Mouse (Mus musculus): ENCODE results near the gene Bsg. TPM values are rescaled to one million over a fixed set of nuclear protein-coding genes. Genes with fewer than 3 reads are reported as not detected.

Bsg gene
- polyA plus RNA-seq, 1 experiment from 2014 or later, result 500 TPM

DNA sequence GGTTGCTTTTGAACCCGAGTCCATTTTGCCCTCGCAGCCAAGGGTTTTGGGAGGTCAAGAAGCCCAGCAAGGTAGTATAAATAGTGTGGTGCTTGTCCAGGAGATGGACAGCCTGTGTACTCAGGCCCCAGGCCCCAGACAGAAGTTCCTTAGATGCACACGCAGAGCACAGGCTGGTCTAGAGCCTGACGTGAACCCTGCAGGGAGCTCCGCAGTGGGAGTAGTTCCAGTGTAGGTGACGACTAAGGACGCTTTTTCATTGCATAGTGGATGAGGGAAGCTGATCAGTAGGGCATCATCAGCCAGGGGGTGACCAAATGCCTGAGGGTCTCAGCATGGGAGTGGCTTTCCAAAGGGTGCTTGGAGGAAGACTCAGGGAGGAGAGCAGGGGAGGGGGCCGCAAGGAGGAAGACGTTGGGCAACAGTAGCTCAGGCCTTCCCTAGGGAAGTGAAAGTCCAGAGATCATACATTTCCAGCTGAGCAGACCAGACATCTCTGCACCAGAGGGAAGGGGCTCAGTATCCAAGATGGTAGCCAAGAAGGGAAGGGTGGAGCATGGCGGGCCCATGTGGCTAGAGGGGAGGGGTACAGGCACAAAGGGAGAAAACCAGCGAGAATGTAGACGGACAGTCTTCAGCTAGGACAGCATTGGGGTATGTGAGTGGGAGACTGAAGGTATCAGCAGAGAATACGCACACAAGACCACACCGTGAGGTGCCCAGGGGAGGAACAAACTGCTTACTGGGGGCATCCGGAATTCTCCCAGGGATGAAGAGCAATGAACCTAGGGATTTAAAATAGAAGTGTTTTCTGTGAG is 34.0 kb upstream of the Bsg start:
- ATAC-seq (ENCODE audit: low FRiP score), result peak; percentile 21; the same call in 1 of the 2 replicates
- 35% methylated on average over 15 of the region's 15 CpGs for WGBS
- Histone ChIP-seq H3K36me3 (replicated peaks) (peaks cover 15% of the 10 kb centered on the region), H3K9ac (peak overlapping the region; percentile 83), H3K27ac (peak overlapping the region; percentile 96), H3K4me3 (replicated peaks) (peak overlapping the region; percentile 98), H3K4me2 (peak overlapping the region; percentile 88), H3K9me3 (no peaks in the 10 kb centered on the region), H3K27me3 (no peaks in the 10 kb centered on the region), H3K4me1 (peaks cover 25% of the 10 kb centered on the region)

DNA sequence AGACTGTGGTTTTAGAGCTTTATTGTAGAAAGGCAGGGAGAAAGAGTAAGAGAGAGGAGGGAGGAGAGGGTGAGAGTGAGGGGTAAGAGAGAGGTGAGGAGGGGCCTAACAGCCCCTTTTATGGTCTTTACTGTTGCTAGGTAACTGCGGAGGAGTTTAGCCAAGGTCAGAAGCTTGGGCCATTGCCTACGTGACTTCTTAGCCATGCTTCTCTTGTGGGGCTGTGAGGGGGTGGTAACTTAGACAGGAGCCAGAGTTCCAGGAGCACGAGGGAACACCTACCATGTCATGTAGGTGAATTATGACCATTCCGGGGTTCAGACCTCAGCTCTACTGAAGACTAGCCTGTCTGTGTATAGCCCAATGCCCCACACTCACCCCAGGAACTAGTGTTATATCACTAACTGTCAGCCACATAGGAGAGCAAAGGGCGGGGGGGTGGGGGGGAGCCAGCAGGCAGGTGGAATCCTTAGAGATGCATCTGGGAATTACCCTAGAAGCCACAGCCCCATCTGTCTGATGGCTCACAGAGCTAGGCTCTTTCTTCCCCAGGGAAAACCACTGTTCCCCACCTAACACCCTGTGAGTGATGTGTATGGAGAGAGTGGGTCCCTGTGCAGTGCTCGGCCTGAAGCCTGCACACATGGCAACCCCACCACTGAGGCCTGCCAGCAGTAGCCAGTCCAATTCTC is 32.7 kb upstream of the Bsg start:
- Histone ChIP-seq H3K4me3 (replicated peaks) (no peak overlapping the region), H3K27me3 (no peaks in the 10 kb centered on the region), H3K27ac (no peak overlapping the region), H3K4me2 (peak overlapping the region; percentile 88; the same call in 1 of the 2 replicates), H3K36me3 (replicated peaks) (peaks cover 24% of the 10 kb centered on the region), H3K4me1 (peaks cover 25% of the 10 kb centered on the region), H3K9me3 (no peaks in the 10 kb centered on the region), H3K9ac (0 out of 2 replicates have a peak overlapping the region, but pooled peaks have one; percentile 25)
- no peak for ATAC-seq (ENCODE audit: low FRiP score)
- WGBS, result 73% methylated on average over 6 of the region's 6 CpGs

DNA sequence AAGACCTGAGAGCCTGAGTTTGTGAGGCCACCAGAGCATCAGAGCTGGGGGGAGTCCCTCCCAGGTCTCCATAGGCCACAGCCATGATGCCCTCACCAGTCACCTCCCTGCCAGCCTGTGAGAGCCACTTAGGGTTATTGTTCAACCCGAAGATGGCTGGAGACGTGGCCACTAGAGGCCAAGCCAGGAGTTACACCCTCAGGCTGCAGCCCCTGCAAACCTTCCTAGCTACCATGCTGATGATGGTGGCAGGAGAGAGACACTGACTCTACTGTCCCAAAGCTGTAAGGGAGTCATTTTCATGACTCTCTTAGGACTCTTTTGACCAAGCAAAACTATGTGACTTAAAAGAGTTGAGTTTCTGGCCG is 32.2 kb upstream of the Bsg start:
- H3K36me3 ChIP-seq (replicated peaks), result peaks cover 24% of the 10 kb centered on the region
- H3K4me3 ChIP-seq (replicated peaks), result no peak overlapping the region
- no peaks in the 10 kb centered on the region for H3K9me3 ChIP-seq
- no peak overlapping the region for H3K27ac ChIP-seq
- ATAC-seq (ENCODE audit: low FRiP score), result no peak
- H3K27me3 ChIP-seq, result no peaks in the 10 kb centered on the region
- no peak overlapping the region for H3K9ac ChIP-seq
- H3K4me1 ChIP-seq, result peaks cover 25% of the 10 kb centered on the region
- 65% methylated on average over 3 of the region's 3 CpGs for WGBS
- no peak overlapping the region for H3K4me2 ChIP-seq

DNA sequence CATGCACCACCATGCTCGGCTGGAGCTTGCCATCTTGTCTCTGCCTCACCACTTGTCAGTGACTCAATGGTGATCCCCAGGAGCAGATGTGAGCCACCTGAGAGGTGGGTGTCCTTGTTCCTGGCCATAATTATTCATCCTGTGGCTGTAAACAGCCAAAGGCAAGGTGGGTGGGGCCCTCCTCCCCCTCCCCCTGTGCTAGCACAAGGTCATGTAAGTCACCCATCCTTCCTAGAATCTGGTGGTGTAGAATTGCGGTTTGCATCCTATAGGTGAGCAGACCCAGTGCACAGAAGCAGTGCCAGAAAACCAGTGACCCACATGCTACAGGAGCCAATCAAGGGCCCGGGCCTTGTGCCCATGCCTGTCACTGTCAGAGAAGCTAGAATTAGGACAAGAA is 31.2 kb upstream of the Bsg start:
- no peak for ATAC-seq (ENCODE audit: low FRiP score)
- Histone ChIP-seq H3K4me3 (replicated peaks) (no peak overlapping the region), H3K4me2 (no peak overlapping the region), H3K36me3 (replicated peaks) (peaks cover 24% of the 10 kb centered on the region), H3K4me1 (peaks cover 24% of the 10 kb centered on the region), H3K27me3 (no peaks in the 10 kb centered on the region), H3K9ac (no peak overlapping the region), H3K9me3 (no peaks in the 10 kb centered on the region), H3K27ac (no peak overlapping the region)
- 93% methylated on average over 3 of the region's 3 CpGs for WGBS

DNA sequence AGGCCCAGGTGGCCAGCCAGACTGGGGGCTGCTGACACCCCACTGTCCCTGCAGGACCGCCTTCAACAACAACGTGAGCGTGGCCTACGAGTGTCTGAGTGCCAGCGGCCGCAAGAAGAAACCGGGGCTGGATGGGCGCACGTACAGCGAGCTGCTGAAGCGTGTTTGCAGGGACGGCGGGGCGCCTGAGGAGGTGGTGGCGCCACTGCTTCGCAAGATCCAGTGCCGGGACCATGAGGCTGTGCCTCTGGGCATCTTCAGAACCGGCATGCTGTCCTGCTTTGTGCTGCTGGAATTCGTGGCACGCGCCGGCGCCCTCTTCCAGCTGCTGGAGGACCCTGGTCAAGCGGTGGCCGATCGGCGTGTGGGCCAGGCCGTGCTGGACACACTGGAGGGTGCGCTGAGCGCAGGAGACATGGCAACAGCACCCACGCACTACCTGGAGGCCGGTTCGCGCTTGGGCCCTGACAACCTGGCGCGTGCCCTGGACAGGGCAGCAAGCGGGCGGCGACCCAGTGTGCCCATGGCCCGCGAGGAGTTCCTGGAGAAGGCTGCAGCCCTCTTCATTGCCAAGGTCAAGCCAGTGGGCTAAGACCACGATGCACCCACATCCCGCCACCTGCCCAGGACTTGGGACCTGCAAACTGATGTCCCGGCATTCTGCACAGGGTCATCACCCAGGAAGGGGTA is 28.8 kb upstream of the Bsg start:
- WGBS, result 56% methylated on average over 44 of the region's 44 CpGs
- Histone ChIP-seq H3K9ac (no peak overlapping the region), H3K4me2 (no peak overlapping the region), H3K4me1 (peaks cover 13% of the 10 kb centered on the region), H3K27ac (no peak overlapping the region), H3K36me3 (replicated peaks) (peaks cover 24% of the 10 kb centered on the region), H3K4me3 (replicated peaks) (no peak overlapping the region), H3K27me3 (0 out of 2 replicates have a peak, but pooled peaks cover 3% of the 10 kb centered on the region), H3K9me3 (no peaks in the 10 kb centered on the region)
- ATAC-seq (ENCODE audit: low FRiP score), result no peak

DNA sequence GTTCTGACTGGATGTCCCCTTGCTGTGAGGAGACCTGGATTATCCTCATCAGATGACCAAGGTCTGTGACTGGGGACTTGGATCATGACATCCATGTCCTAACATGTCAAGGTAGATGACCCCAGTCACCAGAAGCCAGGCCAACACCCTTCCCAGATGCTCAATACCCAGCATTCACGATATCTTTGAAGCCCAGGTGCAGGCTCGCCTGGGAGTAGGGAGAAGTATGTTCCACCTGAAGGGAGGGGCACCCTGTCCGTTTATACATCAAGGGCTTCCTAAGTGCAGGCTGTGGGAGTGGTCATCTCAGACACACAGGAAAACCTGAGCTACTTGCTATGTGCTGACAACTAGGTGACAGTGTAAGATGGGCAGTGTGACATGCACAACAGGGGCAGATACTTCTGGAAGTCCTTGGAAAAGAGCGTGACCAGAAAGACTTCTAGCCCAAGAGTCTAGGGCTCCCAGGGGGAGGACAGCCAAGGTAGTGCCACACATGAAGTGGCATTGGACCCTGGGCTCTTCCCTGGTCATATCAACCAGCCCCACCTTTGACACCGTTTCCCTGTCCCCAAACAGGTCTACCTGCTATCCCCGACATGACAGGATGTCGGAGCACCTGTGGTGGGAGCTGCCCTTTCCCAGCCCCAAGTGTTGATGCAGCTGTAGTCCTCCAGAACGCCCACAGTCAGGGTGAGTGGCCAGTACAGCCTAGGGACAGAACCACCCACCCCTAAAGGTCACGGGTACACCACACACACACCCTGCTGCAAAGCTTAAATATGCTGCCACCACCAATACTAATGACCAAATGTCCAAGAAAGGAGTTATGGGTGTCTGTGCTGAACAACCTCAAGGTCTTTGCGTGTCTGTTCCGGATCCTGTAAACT is 23.4 kb upstream of the Bsg start:
- H3K9me3 ChIP-seq, result no peaks in the 10 kb centered on the region
- H3K27ac ChIP-seq, result peak overlapping the region; percentile 86
- H3K4me3 ChIP-seq (replicated peaks), result peak overlapping the region; percentile 90
- 0 out of 2 replicates have a peak, but pooled peaks cover 3% of the 10 kb centered on the region for H3K27me3 ChIP-seq
- H3K9ac ChIP-seq, result peak overlapping the region; percentile 50
- peaks cover 22% of the 10 kb centered on the region for H3K36me3 ChIP-seq (replicated peaks)
- ATAC-seq (ENCODE audit: low FRiP score), result peak; percentile 37
- peaks cover 27% of the 10 kb centered on the region for H3K4me1 ChIP-seq
- 43% methylated on average over 11 of the region's 11 CpGs for WGBS
- peak overlapping the region; percentile 62 for H3K4me2 ChIP-seq

DNA sequence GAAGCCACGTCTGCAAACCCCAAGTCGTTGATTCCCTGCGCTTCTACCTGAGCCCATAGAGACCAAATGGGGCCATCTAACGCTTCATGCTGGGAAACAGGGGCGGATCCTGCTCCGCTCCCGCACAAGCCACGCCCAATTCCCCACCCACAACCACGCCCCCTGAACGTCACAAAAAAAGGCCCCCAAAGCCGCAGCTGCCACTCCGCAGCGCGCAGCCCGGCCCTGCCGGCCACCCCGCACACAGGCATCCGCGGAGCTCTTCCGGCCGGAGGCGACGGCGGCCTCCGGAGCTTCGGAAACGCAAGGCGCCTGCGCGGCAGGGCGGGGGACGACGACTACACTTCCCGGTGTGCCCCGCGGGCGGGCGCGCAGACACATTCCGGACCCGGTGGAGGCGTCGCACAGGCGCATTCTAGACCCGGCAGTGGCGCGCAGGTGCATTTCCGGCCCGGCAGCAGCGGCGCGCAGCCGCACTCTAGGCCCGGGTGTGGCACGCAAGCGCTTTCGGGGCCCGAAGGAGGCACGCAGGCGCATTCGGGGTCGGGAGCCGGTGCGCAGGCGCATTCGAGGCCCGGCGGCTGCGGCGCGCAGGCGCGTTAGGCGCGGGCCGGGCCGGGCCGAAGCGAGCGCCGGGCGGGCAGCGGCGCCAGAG is 22.6 kb upstream of the Bsg start, which contains the start of gene Cdc34:
Gene Cdc34, plus strand, starts transcription at position 605 of the 655 bp plus-strand sequence.
- peak within 1 kb of the TSS; percentile 90 for H3K4me3 ChIP-seq (replicated peaks)
- peak within 1 kb of the TSS; percentile 88 for H3K9ac ChIP-seq
- H3K4me1 ChIP-seq, result peaks cover 27% of the 10 kb centered on the region
- H3K9me3 ChIP-seq, result no peaks in the 10 kb centered on the region
- H3K4me2 ChIP-seq, result peak within 1 kb of the TSS; percentile 94
- H3K36me3 ChIP-seq (replicated peaks), result peaks cover 27% of the 10 kb centered on the region
- under 1% methylated on average over 84 of the region's 84 CpGs for WGBS
- peak within 1 kb of the TSS; percentile 86 for H3K27ac ChIP-seq
- peak; percentile 95 for ATAC-seq (ENCODE audit: low FRiP score)
- H3K27me3 ChIP-seq, result 0 out of 2 replicates have a peak, but pooled peaks cover 3% of the 10 kb centered on the region

DNA sequence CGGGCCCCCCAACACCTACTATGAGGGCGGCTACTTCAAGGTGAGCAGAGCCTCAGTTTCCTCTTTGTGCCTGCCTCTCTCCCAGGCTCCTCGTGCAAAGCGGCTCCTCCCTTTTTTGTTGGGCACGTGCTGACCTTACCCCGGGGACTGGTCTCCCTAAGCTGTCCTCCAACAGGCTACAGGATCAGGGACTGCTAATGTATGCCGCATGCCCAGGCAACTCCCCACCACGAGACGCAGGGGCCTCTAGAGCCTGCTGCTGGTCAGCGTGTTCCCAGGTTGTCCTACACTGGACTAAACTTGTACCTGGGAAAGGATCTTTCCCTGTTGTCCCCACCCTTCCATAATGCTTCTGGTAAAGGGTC is 21.8 kb upstream of the Bsg start:
- Histone ChIP-seq H3K9ac (peak overlapping the region; percentile 88), H3K27ac (peak overlapping the region; percentile 86), H3K36me3 (replicated peaks) (peaks cover 35% of the 10 kb centered on the region), H3K4me2 (peak overlapping the region; percentile 94), H3K9me3 (no peaks in the 10 kb centered on the region), H3K4me3 (replicated peaks) (peak overlapping the region; percentile 90), H3K4me1 (peaks cover 27% of the 10 kb centered on the region), H3K27me3 (0 out of 2 replicates have a peak, but pooled peaks cover 3% of the 10 kb centered on the region)
- ATAC-seq (ENCODE audit: low FRiP score), result peak; percentile 10
- under 1% methylated on average over 10 of the region's 10 CpGs for WGBS

DNA sequence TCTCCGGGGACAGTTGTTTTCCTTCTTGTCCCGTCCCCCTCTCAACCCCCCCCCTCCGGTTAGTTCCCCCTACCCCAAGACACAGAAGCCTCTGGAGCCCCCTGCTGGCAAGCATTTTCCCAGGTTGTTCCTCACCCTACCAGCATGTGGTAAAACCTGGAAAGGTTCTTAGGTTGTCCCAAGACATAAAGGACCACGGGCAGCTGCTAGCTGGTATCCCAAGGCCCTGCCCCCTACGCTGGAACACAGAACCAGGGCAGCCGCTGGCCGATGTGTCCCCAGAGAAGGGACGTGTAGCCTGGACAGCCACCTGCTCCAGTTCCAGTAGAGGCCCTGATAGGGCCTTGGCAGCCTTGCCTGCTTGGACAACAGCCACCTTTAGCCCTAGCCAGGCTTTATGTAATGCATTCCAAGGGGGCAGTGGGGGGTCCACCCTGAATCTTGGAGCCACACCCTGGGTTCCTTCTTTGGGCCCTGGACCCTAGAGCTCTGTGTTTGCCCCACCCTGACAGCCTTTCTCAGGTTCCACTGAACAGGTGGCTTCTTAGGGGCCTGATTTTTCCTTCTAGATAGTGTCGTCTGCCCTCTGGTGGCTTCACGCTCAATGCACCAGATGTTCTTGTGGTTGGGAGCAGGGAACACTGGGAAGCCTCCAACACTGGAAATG is 21.2 kb upstream of the Bsg start:
- Histone ChIP-seq H3K27ac (peak overlapping the region; percentile 86), H3K4me2 (peak overlapping the region; percentile 94), H3K9me3 (no peaks in the 10 kb centered on the region), H3K9ac (peak overlapping the region; percentile 88), H3K27me3 (0 out of 2 replicates have a peak, but pooled peaks cover 3% of the 10 kb centered on the region), H3K36me3 (replicated peaks) (peaks cover 41% of the 10 kb centered on the region), H3K4me1 (peaks cover 27% of the 10 kb centered on the region), H3K4me3 (replicated peaks) (peak overlapping the region; percentile 90)
- ATAC-seq (ENCODE audit: low FRiP score), result no peak
- 5% methylated on average over 10 of the region's 10 CpGs for WGBS

DNA sequence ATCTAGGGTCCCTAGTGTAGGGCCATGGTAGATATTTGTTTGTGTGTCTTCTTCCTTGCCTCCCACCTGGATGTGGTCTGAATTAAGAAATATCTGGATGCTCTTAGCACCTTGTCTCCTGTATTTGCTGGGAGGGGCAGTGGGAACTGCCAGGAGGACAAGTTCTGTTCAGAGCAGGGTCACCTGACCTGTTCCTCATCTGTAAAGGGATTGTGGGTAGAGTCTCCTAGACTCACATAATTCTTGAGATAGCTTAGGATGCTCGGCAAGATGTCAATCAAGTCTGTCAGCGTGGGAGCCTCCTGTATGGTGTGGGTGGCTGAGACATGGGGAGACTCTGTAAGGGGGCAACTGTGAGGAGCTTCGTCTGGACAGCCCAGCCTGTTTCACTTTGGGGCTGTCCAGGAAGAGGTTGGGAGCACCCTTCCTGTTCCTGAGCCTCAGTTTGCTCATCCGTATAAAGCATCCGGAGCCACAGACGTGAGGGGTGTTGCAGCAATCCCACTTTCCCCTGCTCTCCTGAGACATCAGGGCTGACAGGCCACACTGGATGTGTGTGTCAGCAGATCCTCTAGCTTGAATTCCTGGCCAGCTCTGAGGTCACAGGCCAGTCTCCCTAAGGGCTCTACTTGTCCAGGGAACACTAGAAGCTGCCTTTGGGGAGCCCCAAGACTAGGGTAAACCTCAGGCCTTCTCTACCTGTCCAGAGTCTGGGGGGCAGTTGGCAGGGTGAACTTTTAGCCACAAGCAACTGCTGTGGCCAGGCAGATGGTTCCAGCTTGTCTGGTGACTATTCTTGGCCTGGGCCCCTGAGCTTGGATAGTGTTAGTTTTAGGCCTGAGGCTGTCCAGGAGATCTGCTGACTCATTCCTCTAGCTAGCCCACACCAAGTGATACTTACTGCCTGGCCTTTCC is 20.3 kb upstream of the Bsg start:
- Histone ChIP-seq H3K4me1 (peaks cover 27% of the 10 kb centered on the region), H3K27ac (no peak overlapping the region), H3K9me3 (no peaks in the 10 kb centered on the region), H3K27me3 (0 out of 2 replicates have a peak, but pooled peaks cover 2% of the 10 kb centered on the region), H3K36me3 (replicated peaks) (peaks cover 50% of the 10 kb centered on the region), H3K4me3 (replicated peaks) (peak overlapping the region; percentile 90), H3K9ac (peak overlapping the region; percentile 88), H3K4me2 (peak overlapping the region; percentile 94)
- ATAC-seq (ENCODE audit: low FRiP score), result no peak
- WGBS, result 91% methylated on average over 6 of the region's 6 CpGs

All from forebrain, embryonic 12.5 days (tissue).